8 mouse cellular contexts compared by ENCODE assay signal in genomic region chr8:125116616-125117015, GRCm38 (mm10).
DNase-seq lines count a peak whose midpoint lies in the region; ATAC-seq lines count a peak whose summit lies in the region.

No protein-coding gene starts in this region.

- no peaks in the 10 kb centered on the region for H3K36me3 ChIP-seq in heart, embryonic 12.5 days
- H3K36me3 ChIP-seq in embryonic facial prominence, embryonic 10.5 days (replicated peaks), result no peaks in the 10 kb centered on the region

- H3K9me3 ChIP-seq in heart, embryonic 12.5 days (replicated peaks), result no peaks in the 10 kb centered on the region
- no peaks in the 10 kb centered on the region for H3K9me3 ChIP-seq in embryonic facial prominence, embryonic 10.5 days

- H3K4me2 ChIP-seq in heart, embryonic 12.5 days, result no peak overlapping the region

- DNase-seq in heart, adult 18-20 months, result peak; percentile 42 to 73
- DNase-seq in 416B (ENCODE audit: low read depth), result peak; percentile 43
- DNase-seq in embryonic facial prominence, embryonic 10.5 days (ENCODE audit: low spot score), result peak; percentile 39
- DNase-seq in layer of hippocampus, adult 11-12 months (ENCODE audit: low spot score), result peak; percentile 75
- DNase-seq in c-Kit-positive CD71-positive TER-119-positive erythroid progenitor cells, embryonic 14.5 days (ENCODE audit: low spot score), result no peak

- no peaks in the 10 kb centered on the region for H3K27me3 ChIP-seq in heart, embryonic 12.5 days (replicated peaks)
- 0 out of 2 replicates have a peak, but pooled peaks cover 4% of the 10 kb centered on the region for H3K27me3 ChIP-seq in embryonic facial prominence, embryonic 10.5 days (replicated peaks; ENCODE audit: low read depth, poor library complexity, severe bottlenecking)

- peaks cover 16% of the 10 kb centered on the region for H3K4me1 ChIP-seq in heart, embryonic 12.5 days (replicated peaks)
- H3K4me1 ChIP-seq in embryonic facial prominence, embryonic 10.5 days, result peaks cover 16% of the 10 kb centered on the region

- no peak overlapping the region for H3K4me3 ChIP-seq in heart, embryonic 12.5 days
- H3K4me3 ChIP-seq in embryonic facial prominence, embryonic 10.5 days, result no peak overlapping the region

- ATAC-seq in heart, embryonic 12.5 days (ENCODE audit: insufficient number of reproducible peaks, low FRiP score), result no peak
- ATAC-seq in activated CD4-positive, CD25-positive, alpha-beta regulatory T cell, adult 4 months, result peak; percentile 36
- ATAC-seq in megakaryocyte, adult 5-6 weeks (ENCODE audit: poor library complexity, severe bottlenecking), result peak; percentile 70

- 13% methylated on average over 2 of the region's 2 CpGs for WGBS in heart, embryonic 12.5 days
- WGBS in embryonic facial prominence, embryonic 10.5 days, result 20% methylated on average over 2 of the region's 2 CpGs

- H3K9ac ChIP-seq in heart, embryonic 12.5 days, result no peak overlapping the region

- H3K27ac ChIP-seq in heart, embryonic 12.5 days (ENCODE audit: poor library complexity, severe bottlenecking), result no peak overlapping the region
- no peak overlapping the region for H3K27ac ChIP-seq in embryonic facial prominence, embryonic 10.5 days (replicated peaks)
